Mouse (Mus musculus) lung, postnatal 0 days (tissue): Measurements from ENCODE around the gene Gpr180.

Source experiments
- CTCF ChIP-seq: IDR thresholded peaks from 2 replicates; pipeline ENCODE4 v1.5.1; 2016; ENCODE audit warnings: antibody characterized with exemption, mild to moderate bottlenecking
- EP300 ChIP-seq: IDR thresholded peaks from 2 replicates; pipeline ENCODE4 v1.6.1; 2016; ENCODE audit warnings: antibody characterized with exemption, mild to moderate bottlenecking, control low read depth

DNA sequence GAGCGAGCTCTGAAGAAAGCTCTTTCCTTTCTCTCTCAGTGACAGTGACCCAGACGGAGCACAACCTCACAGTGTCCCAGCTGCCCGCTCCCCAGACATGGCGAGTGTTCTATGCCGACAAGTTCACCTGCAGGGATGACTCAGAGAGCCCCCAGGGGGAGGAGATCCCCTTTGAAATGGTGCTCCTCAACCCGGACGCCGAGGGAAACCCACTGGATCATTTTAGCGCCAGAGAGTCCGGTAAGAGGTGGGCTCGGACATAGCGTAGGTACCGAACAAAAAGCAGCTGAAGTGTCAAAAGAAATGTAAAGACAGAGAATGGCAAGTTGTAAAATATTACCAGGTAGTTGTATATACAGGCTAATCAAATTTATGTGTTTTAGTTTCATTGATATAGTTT, 11.1 kb downstream of the Gpr180 start:
- TF ChIP-seq CTCF (no peak), EP300 (no peak)
